Mouse (Mus musculus) stomach, postnatal 0 days (tissue): ENCODE data around the gene Dennd1c. TPM values are rescaled to one million over a fixed set of nuclear protein-coding genes. Genes with fewer than 3 reads are reported as not detected.
A peak's percentile ranks its signal among the peaks of the same experiment; 100 is the strongest.

Source experiments
- ATAC-seq: fragments of 200-750 bp; cut with Nextera tagmentation; 2 replicates; pipeline ENCODE4 v1.8.0; 2017; ENCODE audit not compliant: low FRiP score, low TSS enrichment
- DNase-seq: peaks from one replicate; pipeline ENCODE4 v3.0.0-alpha.2; 2016; ENCODE audit warnings: low spot score
- H3K27ac ChIP-seq: fragments of 300-500 bp; sonication (generic); replicated peaks from 2 replicates; pipeline ENCODE4 v1.5.1; 2014; ENCODE audit warnings: mild to moderate bottlenecking, control low read depth
- H3K27me3 ChIP-seq: fragments of 300-500 bp; sonication (generic); 2 replicates; pipeline ENCODE4 v1.6.1; 2014; ENCODE audit warnings: low read length; ENCODE audit not compliant: control insufficient read depth, insufficient read depth
- H3K36me3 ChIP-seq: fragments of 300-500 bp; sonication (generic); 2 replicates; pipeline ENCODE4 v1.6.1; 2014; ENCODE audit warnings: low read length, mixed read lengths; ENCODE audit not compliant: control insufficient read depth, insufficient read depth
- H3K4me1 ChIP-seq: fragments of 300-500 bp; sonication (generic); replicated peaks from 2 replicates; pipeline ENCODE4 v1.6.1; 2014; ENCODE audit warnings: antibody characterized with exemption; ENCODE audit not compliant: control insufficient read depth, insufficient read depth
- H3K4me2 ChIP-seq: fragments of 300-500 bp; sonication (generic); replicated peaks from 2 replicates; pipeline ENCODE4 v1.6.1; 2014; ENCODE audit warnings: low read depth, mild to moderate bottlenecking, control low read depth, moderate library complexity
- H3K4me3 ChIP-seq: fragments of 300-500 bp; sonication (generic); 2 replicates; pipeline ENCODE4 v1.5.1; 2014; ENCODE audit warnings: low read depth, low read length, control low read depth
- H3K9ac ChIP-seq: fragments of 300-500 bp; sonication (generic); 2 replicates; pipeline ENCODE4 v1.6.1; 2014; ENCODE audit warnings: mild to moderate bottlenecking, low read length, control low read depth, mixed read lengths
- H3K9me3 ChIP-seq: fragments of 300-500 bp; sonication (generic); 2 replicates; pipeline ENCODE4 v1.6.1; 2016; ENCODE audit warnings: low read length; ENCODE audit not compliant: control insufficient read depth
- CTCF ChIP-seq: IDR thresholded peaks from 2 replicates; pipeline ENCODE4 v1.5.1; 2016; ENCODE audit warnings: antibody characterized with exemption, low read depth, mild to moderate bottlenecking, moderate library complexity
- EP300 ChIP-seq: optimal IDR thresholded peaks from 2 replicates; pipeline ENCODE3; 2016; ENCODE audit warnings: antibody characterized with exemption
- WGBS: fragments of 180-500 bp; shearing (Covaris S2); extraction: QIAGEN DNeasy Blood & Tissue Kit; methylation state at CpG from one replicate; pipeline ENCODE4 v1.1.7; 2014; 5-methylcytosine and 5-hydroxymethylcytosine counted together
- polyA plus RNA-seq: library from polyadenylated mRNA; unstranded; fragments of >200 nt; fragmentation: Nextera tagmentation; extraction: Ambion mirVana; gene quantifications from 2 replicates; pipeline ENCODE4 v1.2.1, GENCODE M21; 2015

The Dennd1c gene
- polyA plus RNA-seq, 1 experiment from 2014 or later, result 2.8 TPM

DNA sequence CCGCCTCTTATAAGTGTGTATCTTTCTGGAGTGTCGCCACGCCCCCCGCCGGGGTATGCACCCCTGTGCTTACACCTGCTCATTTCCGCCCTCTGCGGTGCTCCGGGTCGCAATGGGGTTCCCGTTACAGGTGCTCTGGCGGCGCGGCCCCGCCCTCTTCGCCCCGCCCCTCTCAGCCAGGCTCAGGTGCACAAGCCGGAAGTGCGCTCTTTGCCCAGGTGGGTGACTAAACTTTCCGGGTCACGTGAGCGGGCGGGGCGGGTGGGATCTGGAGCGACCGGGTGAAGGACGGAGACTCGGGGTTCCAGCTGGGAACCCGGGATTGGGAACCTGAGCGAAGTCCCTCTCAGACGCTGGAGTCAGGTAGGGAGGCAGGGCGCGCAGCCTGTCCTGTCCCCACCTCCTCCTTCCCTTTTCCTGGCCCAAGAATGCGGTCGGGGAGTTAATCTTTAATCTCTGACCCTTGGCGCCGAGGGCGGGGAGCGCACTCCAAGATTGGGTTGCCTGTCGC is 16.2 kb downstream of the Dennd1c start:
- peak; percentile 95 for DNase-seq
- no peaks in the 10 kb centered on the region for H3K36me3 ChIP-seq
- no peaks in the 10 kb centered on the region for H3K27me3 ChIP-seq
- WGBS, result under 1% methylated on average over 39 of the region's 39 CpGs
- peak overlapping the region; percentile 90 for H3K27ac ChIP-seq
- H3K4me1 ChIP-seq, result no peaks in the 10 kb centered on the region
- peak overlapping the region; percentile 70 for H3K9ac ChIP-seq
- TF ChIP-seq EP300 (no peak), CTCF (no peak)
- no peaks in the 10 kb centered on the region for H3K9me3 ChIP-seq
- ATAC-seq, result peak; percentile 81
- H3K4me2 ChIP-seq, result peak overlapping the region; percentile 58
- peak overlapping the region; percentile 50 for H3K4me3 ChIP-seq

DNA sequence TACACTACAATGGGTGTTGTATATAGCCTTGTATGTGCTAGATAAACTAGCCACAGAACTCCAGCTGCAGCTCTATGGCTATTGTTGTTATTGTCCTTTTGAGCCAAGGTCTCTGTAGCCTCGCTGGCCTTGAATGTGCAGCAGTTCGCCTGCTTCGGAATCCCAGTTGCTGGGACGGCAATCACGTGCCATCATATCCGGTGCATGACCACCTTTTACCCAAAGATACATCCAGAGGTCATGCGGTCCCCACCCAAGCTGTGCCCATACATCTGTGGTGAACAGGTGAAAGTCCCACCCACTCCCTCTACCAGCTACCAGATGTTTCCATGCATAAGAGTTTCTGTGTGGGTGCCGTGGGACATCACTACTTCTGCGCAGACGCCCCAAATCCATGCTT is 17.2 kb downstream of the Dennd1c start:
- no peak for TF ChIP-seq CTCF
- ATAC-seq (no peak), DNase-seq (peak; percentile 51)
- H3K9ac ChIP-seq, result no peak overlapping the region
- H3K4me3 ChIP-seq, result peak overlapping the region; percentile 67; the same call in 1 of the 2 replicates
- no peaks in the 10 kb centered on the region for H3K9me3 ChIP-seq
- no peaks in the 10 kb centered on the region for H3K36me3 ChIP-seq
- H3K4me1 ChIP-seq, result no peaks in the 10 kb centered on the region
- H3K27me3 ChIP-seq, result no peaks in the 10 kb centered on the region
- peak overlapping the region; percentile 74 for H3K27ac ChIP-seq
- H3K4me2 ChIP-seq, result peak overlapping the region; percentile 91; the same call in 1 of the 2 replicates
- 36% methylated on average over 10 of the region's 10 CpGs for WGBS

DNA sequence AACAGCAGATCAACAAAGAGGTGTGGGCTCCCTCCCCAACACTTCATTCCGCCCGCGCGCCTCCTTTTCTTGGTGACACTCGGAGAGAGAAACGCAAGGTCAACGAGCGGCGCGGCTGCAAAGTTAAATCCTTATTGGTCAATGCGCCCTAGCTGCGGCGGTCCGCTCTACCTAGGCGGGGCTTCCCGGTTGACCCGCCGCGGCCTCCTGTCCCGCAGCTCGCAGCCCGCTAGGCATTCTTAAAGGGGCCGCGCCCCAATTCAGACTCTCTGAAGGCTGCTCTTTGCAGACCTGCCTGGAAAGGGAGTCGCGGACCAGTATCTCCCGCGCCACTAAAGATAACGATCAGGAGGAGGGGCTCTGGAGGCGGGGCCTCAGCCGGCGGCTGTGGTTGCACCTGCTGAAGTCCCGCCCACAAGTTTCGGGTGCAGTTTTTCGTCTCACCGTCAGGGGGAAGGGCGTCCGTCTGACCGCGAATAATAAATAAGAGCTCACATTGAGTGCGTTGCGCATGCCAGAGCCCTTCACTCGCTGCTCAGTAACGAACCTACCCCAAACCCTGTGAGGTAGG is 18.0 kb downstream of the Dennd1c start:
- WGBS, result under 1% methylated on average over 44 of the region's 44 CpGs
- Histone ChIP-seq H3K27ac (peak overlapping the region; percentile 74; the same call in 1 of the 2 replicates), H3K9ac (no peak overlapping the region), H3K4me1 (no peaks in the 10 kb centered on the region), H3K36me3 (no peaks in the 10 kb centered on the region), H3K4me2 (peak overlapping the region; percentile 91), H3K9me3 (no peaks in the 10 kb centered on the region), H3K4me3 (peak overlapping the region; percentile 67), H3K27me3 (no peaks in the 10 kb centered on the region)
- DNase-seq (peak; percentile 96), ATAC-seq (peak; percentile 87)
- TF ChIP-seq EP300 (no peak), CTCF (peak; percentile 78)

DNA sequence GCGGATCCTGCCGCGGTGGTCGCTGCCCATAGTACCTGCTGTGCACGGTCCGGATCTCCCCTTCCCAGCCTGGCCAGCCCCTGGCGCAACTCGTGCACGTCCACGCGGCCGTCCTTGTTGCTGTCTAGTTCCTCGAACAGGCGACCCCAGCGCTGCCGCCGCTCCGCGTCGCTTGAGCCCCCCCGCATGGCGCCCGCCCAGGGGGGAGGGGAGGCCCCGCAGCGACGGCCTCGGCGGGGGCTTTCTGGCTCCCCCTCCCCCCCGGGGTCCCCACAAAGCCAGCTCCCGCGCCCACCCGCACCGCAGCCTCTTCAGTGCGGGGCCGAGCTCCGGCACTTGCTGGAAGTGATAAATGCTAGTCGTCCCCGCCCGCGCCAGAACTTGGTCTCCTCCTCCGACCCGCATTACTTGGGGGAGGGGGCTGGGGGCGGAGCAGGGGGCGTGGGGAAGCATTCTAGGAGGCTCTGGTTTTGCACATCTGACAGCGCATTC is 18.8 kb downstream of the Dennd1c start, which contains the start of gene Slc25a23:
Gene Slc25a23 (minus strand): TSS at position 378 of the 492 bp plus-strand sequence.
- no peaks in the 10 kb centered on the region for H3K36me3 ChIP-seq
- ATAC-seq (peak; percentile 14; the same call in 1 of the 2 replicates), DNase-seq (peak; percentile 78)
- H3K4me1 ChIP-seq, result no peaks in the 10 kb centered on the region
- H3K27ac ChIP-seq, result peak within 1 kb of the TSS; percentile 74
- no peaks in the 10 kb centered on the region for H3K9me3 ChIP-seq
- H3K9ac ChIP-seq, result peak within 1 kb of the TSS; percentile 74
- peak within 1 kb of the TSS; percentile 91 for H3K4me2 ChIP-seq
- peak within 1 kb of the TSS; percentile 67 for H3K4me3 ChIP-seq
- no peak for TF ChIP-seq EP300
- TF ChIP-seq CTCF, result no peak
- no peaks in the 10 kb centered on the region for H3K27me3 ChIP-seq
- under 1% methylated on average over 41 of the region's 45 CpGs for WGBS

DNA sequence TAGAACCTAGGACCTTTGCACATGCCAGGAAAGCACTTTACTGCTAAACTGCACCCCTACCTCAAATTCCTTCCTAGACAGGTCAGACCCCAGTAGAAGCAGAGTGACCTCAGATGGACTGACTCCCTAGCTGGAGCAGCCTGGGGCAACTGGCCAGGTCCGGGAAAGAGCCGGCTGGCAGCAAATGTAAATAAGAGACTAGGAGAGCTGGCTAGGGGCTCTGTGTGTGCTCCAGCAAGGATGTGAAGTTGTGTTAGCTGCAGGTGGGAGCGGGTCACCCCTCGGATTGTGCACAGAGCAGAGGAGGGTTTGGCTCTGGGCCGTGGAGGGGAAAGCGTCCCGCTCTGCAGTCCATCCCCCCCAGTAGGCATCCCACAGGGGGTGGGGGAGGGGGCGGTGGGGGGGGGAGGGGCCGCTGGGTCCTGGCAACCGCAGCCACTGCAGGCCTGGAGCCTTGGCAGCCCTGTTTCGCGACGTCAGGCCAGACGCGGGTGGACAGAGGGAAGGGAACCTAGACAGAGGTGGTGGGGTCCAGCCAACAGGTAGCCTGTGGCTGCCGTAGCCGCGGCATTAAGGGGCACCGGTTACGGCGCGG is 19.3 kb downstream of the Dennd1c start, which contains the start of gene Crb3:
Gene Crb3 (plus strand): TSS at position 215 of the 595 bp plus-strand sequence.
- Histone ChIP-seq H3K4me3 (peak within 1 kb of the TSS; percentile 67), H3K36me3 (no peaks in the 10 kb centered on the region), H3K27ac (peak within 1 kb of the TSS; percentile 65), H3K4me2 (peak within 1 kb of the TSS; percentile 91), H3K9me3 (no peaks in the 10 kb centered on the region), H3K9ac (peak within 1 kb of the TSS; percentile 74), H3K27me3 (no peaks in the 10 kb centered on the region), H3K4me1 (no peaks in the 10 kb centered on the region)
- WGBS, result 2% methylated on average over 18 of the region's 22 CpGs
- no peak for ATAC-seq
- peak; percentile 42 for DNase-seq
- no peak for TF ChIP-seq CTCF
- no peak for TF ChIP-seq EP300
